Mouse (Mus musculus): ENCODE measurements at regions not wholly inside any gene's neighbourhood (a gene's known extent, or its start where the extent isn't known, plus 50 kb on each side); places are given as distances from the start of the nearest gene placed in this dataset.

DNA sequence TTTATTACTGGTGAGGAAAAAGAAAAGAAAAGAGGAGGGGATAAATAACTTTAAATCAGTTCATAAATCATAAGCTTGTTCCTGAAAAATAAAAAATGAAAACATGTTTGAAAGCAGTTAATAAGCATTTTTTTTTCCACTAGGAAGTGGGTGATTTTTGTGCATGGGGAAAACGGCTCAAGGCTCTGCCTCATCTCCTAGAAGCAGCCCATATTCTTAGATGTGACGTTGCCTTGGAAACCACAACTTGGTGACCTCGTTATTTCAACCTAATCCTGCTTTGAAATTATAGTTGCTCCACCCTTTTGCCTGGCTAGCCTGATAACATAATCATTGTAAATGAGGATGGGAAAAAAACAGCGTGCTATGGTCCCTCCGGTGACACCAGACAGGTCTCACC, 183.1 kb downstream of the Qdpr start:
- TF ChIP-seq CTCF (IDR thresholded peaks at IDR 0.05; ENCODE audit: borderline replicate concordance, insufficient read depth, low read length), result no peak
- TF ChIP-seq POLR2A (IDR thresholded peaks at IDR 0.05; ENCODE audit: low read depth, low read length), result no peak

All from embryonic fibroblast, embryonic 13.5 days (primary cell).